Mouse (Mus musculus) thymus, postnatal 14 days (tissue): Measurements from ENCODE around the gene Tor4a.
A peak's percentile ranks its signal among the peaks of the same experiment; 100 is the strongest.

Experiments
- DNase-seq: peaks from one replicate; pipeline ENCODE4 v3.0.0; 2021

The Tor4a gene

DNA sequence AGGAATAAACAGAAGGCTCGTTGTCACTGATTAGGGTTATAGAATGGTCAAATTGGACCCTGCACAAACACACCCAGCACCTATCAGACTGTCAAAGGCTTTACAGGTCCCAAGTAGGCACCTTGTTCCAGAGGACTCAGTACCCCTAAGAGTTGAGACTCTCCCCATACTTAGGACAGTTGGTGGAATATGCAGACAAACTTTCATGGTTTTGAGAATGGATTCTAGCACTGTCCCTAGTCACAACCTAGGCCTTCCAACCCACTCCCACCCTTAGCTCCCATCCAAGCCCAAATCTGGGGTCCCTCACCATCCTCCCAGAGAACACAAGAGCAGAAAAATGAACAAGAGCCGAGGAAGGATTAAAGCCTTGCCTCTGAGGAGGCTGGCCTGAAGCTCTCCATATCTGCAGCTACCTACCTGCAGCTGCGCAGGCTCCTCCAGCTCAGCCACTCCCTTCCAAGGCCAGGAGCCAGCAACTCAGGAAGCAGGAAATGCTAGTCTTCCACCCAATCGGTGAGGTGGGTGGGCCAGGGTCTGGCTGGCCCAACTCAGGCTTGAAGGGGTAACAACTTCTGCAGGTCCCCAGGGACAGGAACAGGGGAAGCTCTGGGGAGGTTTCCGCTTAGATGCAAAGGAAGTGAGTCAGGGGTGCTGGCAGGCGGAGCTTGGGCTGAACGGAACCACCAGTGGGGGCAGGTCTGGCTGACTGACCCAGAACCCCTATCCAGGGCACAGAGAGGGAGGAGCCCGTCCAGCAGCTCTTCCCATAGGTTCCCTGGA lies at the start of gene Tor4a:
Tor4a (minus strand) TSS at position 715 of the 783 bp plus-strand sequence.
- DNase-seq, result peak; percentile 81

DNA sequence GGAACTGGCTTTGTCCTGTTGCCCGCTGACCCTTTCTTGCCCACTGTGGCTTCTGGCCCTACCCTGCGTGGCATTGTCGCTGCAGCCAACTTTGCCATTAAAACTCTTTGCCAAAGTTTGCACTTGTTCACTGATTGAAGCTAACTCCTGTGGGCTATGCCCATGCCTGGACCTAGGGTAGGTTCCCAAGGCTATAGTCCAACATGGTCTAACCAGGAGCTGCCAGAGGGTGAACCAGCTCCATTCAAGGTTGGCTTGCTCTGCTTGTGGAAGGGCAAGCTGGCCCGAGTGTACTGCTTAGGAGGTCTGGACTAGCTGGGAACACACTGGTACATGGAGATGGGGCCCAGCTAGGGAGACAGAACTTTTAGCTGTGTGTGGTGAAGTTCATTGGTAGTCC lies 47.5 kb upstream of the Tor4a start:
- DNase-seq, result no peak

- DNase-seq, result no peak
Observed at GRCm38 (mm10) chr2:25243342-25243741, 46.7 kb upstream of the Tor4a start.

DNA sequence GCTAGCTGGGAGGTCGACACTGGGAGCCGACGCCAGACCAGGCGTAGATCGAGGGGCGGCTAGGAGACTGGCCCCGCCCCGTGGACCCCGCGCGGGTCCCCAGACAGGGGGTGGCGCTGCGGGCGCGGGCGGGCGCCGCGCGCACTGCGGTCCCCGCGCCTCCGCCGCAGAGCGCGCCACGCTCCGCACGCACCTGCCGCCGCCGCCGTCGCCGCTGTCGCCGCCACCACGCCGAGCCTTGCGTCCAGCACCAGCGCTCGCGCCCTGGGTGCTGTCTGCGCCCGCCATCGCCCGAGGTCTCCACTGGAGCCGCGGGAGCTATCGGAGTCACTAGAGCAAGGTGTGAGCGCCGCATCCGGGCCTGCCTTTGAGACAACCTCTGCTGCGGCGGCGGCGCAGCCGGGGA lies 45.4 kb upstream of the Tor4a start, which contains the start of the genes Rnf208 and Cysrt1:
Rnf208 (plus strand) TSS at position 155 of the 406 bp plus-strand sequence.
Cysrt1 (minus strand) TSS at position 352 of the 406 bp plus-strand sequence.
- DNase-seq, result peak; percentile 50

DNA sequence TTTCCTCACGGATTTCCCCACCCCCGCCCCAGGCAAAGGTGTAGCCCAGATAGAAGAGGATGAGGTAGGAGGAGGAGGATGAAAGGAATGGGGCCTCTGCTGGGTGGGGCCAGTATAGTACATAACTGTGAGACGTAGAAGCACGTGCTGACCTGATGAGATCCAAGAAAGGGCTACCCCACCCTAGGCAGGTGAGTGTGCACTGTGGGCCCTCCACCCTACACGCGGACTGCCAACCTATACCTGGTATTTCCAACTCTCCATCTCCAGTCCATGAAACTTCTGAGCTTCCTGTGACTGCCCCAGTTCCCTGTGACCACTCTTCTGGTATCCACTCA lies 44.7 kb upstream of the Tor4a start:
- DNase-seq, result no peak

- peak; percentile 63 for DNase-seq
Observed at GRCm38 (mm10) chr2:25240723-25241437, 44.2 kb upstream of the Tor4a start.

GRCm38 (mm10) chr2:25240310-25240709 lies 43.6 kb upstream of the Tor4a start:
- DNase-seq, result no peak

- no peak for DNase-seq
Observed at GRCm38 (mm10) chr2:25239766-25240165, 43.1 kb upstream of the Tor4a start.

GRCm38 (mm10) chr2:25238106-25238505 lies 41.4 kb upstream of the Tor4a start:
- DNase-seq, result no peak

GRCm38 (mm10) chr2:25237522-25237921 lies 40.8 kb upstream of the Tor4a start:
- DNase-seq, result no peak

DNA sequence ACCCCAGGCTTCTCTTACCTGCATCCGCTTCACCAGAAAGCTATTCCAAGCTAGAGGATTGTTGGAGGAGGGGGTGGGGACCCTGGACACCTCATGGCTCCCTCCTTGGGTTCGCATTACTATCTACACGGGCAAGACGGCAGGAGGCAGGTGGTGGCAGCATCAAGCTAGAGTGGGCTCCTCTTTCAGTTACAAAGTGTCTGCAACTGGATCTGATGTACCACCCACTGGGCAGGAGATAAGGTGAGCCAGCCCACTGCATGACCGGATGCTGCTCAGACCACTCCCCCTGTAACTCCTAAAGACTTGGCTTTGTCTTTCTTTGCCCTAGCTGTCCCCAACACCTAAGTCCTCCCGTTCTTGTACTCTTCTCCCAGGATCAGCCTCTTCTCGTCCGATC lies 39.9 kb upstream of the Tor4a start, which contains the start of gene Rnf224:
Rnf224 (minus strand) TSS at position 174 of the 400 bp plus-strand sequence.
- DNase-seq, result no peak

DNA sequence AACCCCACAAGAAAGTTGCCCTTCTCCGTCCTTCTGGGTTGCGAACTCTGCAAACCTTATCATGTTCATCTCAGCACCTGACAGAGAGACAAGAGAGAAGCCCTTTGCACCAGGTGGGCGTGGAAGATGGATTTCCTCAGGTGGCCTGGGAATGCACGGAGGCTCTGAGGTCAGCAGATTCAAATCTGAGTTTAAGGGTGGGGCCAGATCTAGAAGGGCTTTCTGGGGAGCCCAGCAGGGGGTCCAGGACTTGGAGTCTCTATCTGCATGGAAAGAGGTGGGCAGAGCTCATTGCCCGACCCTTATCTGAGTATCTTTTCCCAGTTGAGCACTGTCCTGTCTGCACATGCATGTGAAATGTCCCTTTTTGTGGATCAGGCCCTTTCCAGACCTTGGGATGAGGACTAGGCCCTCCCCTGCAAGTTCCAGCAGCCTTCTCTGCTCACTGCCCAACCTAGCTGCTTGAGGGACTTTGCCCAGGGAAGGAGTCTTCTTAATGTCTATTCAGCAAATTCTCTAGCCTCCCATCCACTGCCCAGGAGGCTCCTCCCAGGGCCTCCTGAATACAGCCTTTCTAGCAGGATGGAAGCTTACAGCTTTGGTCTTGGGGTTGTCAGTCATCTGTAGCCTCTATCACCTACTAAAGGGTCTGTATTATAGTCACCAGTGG lies 38.0 kb upstream of the Tor4a start:
- no peak for DNase-seq

- no peak for DNase-seq
Observed at GRCm38 (mm10) chr2:25234050-25234449, 37.4 kb upstream of the Tor4a start, which contains the start of gene Slc34a3. TSS of gene Slc34a3 (minus strand) at chr2:25234364.

DNA sequence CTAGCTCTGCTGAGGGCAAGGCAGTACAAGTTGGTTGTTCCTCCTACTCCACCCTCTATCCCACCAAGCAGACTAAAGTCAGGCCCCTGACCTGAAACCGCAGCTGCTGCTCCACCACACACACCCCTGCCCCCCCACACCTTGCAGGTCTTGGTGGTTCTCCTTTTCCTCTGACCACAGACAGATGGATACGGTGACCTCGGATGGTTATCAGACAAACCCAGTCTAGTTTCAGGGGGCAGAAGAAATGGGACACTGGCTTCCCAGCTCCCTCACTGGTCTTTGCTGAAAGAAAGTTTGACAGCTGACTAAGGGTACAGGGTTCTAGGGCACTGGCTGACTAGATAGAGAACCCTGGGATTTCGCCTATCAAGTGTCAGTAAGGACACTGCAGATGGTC lies 36.7 kb upstream of the Tor4a start:
- DNase-seq, result no peak

DNA sequence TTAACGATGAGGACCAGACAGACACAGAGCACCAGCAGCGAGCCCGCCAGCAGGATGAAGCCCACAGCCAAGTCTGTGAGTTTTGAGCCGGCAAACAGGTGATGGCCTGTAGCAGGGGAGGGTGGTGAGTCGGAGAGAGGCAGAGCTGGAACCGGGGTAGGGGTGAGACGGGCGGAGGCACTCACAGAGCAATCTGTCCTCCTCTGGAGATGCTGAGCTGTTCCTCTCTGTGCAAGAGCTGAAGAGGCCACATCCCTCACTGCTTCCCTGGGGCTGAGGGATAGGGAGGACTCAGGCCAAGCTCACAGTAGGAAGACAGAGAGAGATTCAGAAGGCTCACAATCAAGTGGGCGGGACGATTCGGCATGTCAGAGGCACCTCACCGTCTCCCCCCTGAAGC lies 34.4 kb upstream of the Tor4a start:
- no peak for DNase-seq

DNA sequence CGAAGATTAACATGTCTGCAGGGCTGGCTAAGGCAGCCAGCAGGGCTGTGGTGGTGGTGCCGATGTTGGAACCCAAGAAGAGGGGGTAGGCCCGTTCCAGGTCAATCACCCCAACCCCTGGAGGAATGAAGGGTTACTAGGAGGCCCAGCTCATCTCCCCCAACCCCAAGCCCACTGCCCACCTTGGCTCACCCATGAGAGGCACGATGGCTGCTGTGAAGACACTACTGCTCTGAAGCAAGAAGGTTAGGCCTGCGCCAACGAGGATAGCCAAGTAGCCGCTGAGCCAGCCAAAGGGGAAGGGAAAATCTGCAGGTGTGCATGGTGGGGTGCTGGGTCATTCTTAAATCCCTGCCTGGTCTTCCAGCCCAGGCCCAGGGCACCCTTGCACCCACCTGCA lies 33.9 kb upstream of the Tor4a start:
- DNase-seq, result no peak

GRCm38 (mm10) chr2:25229582-25229981 lies 32.9 kb upstream of the Tor4a start:
- no peak for DNase-seq

GRCm38 (mm10) chr2:25228995-25229530 lies 32.4 kb upstream of the Tor4a start:
- DNase-seq, result no peak

- DNase-seq, result peak; percentile 91
Observed at GRCm38 (mm10) chr2:25228431-25228889, 31.8 kb upstream of the Tor4a start.

DNA sequence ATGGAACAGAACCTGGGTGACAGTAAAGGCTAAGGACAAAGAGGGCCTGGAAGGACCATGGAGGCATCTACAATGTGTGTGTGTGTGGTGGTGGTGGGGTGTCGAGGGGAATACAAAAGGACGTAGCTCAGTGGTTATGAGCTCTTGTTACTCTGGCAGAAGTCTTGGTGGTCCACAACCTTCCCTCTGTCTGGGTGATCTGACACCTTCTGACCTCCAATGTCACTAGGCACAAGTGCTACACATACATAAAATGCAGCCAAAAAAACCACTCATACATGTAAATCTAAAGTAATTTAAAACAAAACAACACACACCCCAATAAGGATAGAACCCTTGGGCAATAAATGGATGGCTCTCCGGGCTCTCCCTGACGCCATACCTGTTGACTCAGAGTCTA lies 30.7 kb upstream of the Tor4a start:
- no peak for DNase-seq

DNA sequence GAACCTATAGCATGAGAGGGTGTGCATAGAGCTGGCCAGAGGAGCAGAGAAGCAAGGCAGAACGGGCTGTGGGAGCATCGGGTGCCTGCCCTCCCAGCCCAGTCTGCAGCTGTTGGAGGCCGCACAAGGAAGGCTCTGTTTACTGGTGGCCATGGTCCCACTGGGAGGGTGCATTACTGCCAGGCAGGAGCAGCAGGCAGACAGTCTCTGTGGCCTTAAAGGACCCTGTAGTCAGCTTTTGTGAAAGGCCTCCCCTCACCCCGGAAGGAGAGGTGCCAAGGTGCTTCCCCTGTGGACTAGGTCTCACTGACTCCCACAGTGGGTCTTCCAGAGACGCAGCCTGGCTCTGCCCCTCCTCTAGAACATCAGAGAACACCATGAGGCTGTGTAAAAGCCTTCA lies 30.2 kb upstream of the Tor4a start:
- DNase-seq, result no peak

DNA sequence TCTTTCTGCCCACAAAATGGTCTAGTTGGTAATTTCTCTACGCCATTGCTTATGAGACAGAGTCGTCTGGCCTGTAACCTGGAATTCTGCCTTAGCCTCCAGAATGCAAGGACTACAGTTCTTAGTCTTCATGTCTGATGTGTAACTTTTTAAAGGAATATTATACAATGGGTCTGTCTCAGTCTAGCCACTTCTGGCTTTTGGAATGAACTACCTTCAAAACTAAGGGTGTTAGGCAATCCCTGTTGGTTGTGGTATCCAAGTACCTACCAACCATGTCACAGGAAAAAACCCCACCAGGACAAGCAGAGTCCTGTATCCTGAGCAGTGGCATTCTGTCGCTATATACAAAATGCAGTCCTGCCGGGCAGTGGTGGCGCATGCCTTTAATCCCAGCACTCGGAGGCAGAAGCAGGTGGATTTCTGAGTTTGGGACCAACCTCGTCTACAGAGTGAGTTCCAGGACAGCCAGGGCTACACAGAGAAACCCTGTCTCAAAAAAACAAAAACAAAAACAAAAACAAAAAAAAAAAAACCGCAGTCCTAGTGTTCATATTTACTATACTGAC lies 29.2 kb upstream of the Tor4a start:
- DNase-seq, result no peak
